ENCODE assay signal across 16 mouse cellular contexts in genomic region chr9:81676716-81677115, GRCm38 (mm10). TPM values are rescaled to one million over a fixed set of nuclear protein-coding genes. Genes with fewer than 3 reads are reported as not detected.
"Had no signal": no experiment of that assay in that cellular context is flagged by ENCODE, and none has a peak within 500 bp of the region (broad histone marks: within the 10 kb centered on the region; RNA-seq: fewer than 3 reads in every experiment).

No protein-coding gene starts in this region.

- H3K9me3 ChIP-seq: liver, embryonic 15.5 days; lung, embryonic 15.5 days; midbrain, embryonic 13.5 days had no signal

- H3K36me3 ChIP-seq: limb, embryonic 13.5 days; liver, embryonic 15.5 days; lung, embryonic 15.5 days; midbrain, embryonic 13.5 days had no signal

- ATAC-seq: hindbrain, embryonic 16.5 days; inflammation-experienced regulatory T-cells, adult 6 months; intestine, postnatal 0 days; midbrain, embryonic 13.5 days had no signal

- DNase-seq: left cerebral cortex, postnatal 4 days; lung, postnatal 14 days; right cerebral cortex, postnatal 14 days; thymus, postnatal 14 days had no signal

- H3K4me2 ChIP-seq: limb, embryonic 13.5 days; liver, embryonic 11.5 days; liver, embryonic 15.5 days; lung, embryonic 15.5 days; midbrain, embryonic 13.5 days had no signal

- H3K4me1 ChIP-seq: limb, embryonic 13.5 days; liver, embryonic 15.5 days; lung, embryonic 15.5 days; midbrain, embryonic 13.5 days had no signal

- H3K4me3 ChIP-seq: layer of hippocampus, adult 2 months; limb, embryonic 13.5 days; liver, embryonic 15.5 days; lung, embryonic 15.5 days; midbrain, embryonic 13.5 days had no signal

- H3K27ac ChIP-seq: layer of hippocampus, adult 2 months; limb, embryonic 13.5 days; liver, embryonic 15.5 days; lung, embryonic 15.5 days; macrophage; midbrain, embryonic 13.5 days; stomach, postnatal 0 days had no signal

- H3K9ac ChIP-seq: limb, embryonic 13.5 days; liver, embryonic 15.5 days; lung, embryonic 15.5 days; midbrain, embryonic 13.5 days had no signal

- H3K27me3 ChIP-seq: limb, embryonic 13.5 days; liver, embryonic 15.5 days; lung, embryonic 15.5 days; midbrain, embryonic 13.5 days had no signal

RNA-seq across cellular contexts. Expression of gene Htr1b, which starts 43.1 kb away (rescaled TPM):
- total RNA-seq: megakaryocyte-erythroid progenitor cell, adult 5-6 weeks had no signal
- polyA plus RNA-seq: inflammation-experienced regulatory T-cells, adult 6 months; liver, embryonic 15.5 days; macrophage had no signal
